Mouse (Mus musculus) G1E (cell line): ENCODE data around the gene Bud23.

Experiments used
- CTCF ChIP-seq: IDR thresholded peaks from 2 replicates; pipeline ENCODE4 v1.5.1; 2012; ENCODE audit warnings: low read depth, low read length, inconsistent platforms, mixed read lengths
- GATA2 ChIP-seq: IDR thresholded peaks from 2 replicates; pipeline ENCODE4 v1.6.1; 2012; ENCODE audit warnings: low read depth, low read length, inconsistent platforms, borderline replicate concordance

DNA sequence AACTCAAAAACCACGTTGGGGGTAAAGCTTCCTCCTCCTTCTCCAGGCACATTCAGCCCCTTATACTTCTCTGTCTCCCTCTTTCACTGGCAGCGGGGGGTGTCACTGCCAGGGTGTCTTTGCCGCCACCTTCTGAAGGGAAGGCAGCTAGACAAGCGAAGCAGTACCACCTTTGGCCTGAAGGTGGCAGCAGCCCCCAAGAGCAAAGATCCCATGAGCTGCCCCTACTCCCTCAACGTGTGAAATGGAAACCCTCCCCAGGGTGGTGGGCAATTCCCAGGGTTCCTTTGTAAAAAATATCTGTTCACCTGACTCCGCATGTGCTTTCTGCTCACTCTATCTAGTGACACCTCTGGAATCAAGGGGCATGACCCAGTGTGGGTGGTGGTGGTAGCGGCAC is 49.3 kb downstream of the Bud23 start:
- peak; percentile 98 for TF ChIP-seq CTCF
- no peak for TF ChIP-seq GATA2
